Mouse (Mus musculus): ENCODE measurements around the gene Phactr2. TPM values are rescaled to one million over a fixed set of nuclear protein-coding genes. Genes with fewer than 3 reads are reported as not detected.
A peak's percentile ranks its signal among the peaks of the same experiment; 100 is the strongest.
"Not testable (repeated sequence)": the region's sequence is repeated elsewhere in the genome, so short reads cannot be mapped to it uniquely, and the experiment has no call there.

Gene Phactr2
- 10.7 and 11.0 TPM in 2 replicates for polyA plus RNA-seq (2016; fragmentation: Nextera tagmentation; extraction: Ambion mirVana)

DNA sequence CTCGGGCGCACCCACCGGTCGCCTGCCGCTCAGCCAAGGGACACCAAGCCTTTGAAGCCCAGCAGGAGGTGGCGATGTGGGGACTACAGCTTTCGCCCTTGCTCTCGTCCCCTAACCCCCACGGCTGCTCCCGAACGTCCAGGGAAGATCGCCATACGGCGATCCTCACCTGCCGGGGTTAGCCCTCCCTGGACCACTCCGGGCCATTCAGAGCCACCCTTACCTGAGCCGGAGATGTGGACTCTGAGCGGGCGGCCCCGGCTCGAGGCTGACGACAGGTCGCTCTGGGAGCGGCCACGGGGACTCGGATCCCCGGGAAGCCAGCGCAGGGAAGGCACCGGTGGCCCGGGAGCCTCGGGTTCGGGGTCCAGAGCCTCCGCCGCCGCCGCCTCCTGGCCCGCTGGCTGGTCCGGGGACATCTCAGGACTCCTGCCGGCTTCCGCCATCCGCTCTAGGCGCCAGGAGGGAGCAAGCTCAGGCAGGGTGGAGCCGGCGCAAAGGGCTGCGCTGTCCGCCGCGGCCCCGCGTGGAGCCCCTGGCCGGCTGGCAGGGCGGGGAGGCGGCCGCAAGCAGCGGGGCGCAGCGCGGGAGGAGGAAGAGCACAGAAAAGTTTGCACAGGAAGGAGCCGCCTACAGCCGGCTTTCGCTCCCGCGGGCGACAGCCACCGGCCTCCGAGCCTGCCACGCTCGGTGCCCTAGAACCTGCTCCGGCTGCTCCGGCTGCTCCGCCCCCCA lies at the start of gene Phactr2:
Gene Phactr2 (minus strand): TSS at position 580 of the 735 bp plus-strand sequence.
- no peaks in the 10 kb centered on the region for H3K9me3 ChIP-seq
- H3K4me3 ChIP-seq: peak within 1 kb of the TSS; percentile 84
- under 1% methylated on average over 69 of the region's 71 CpGs for WGBS
- peaks cover 58% of the 10 kb centered on the region for H3K27me3 ChIP-seq (ENCODE audit: insufficient read depth, poor library complexity, severe bottlenecking)
- peak; percentile 66 for DNase-seq (ENCODE audit: low spot score)
- H3K4me1 ChIP-seq (replicated peaks): peaks cover 22% of the 10 kb centered on the region
- H3K27ac ChIP-seq: peak within 1 kb of the TSS; percentile 87
- H3K36me3 ChIP-seq: no peaks in the 10 kb centered on the region

DNA sequence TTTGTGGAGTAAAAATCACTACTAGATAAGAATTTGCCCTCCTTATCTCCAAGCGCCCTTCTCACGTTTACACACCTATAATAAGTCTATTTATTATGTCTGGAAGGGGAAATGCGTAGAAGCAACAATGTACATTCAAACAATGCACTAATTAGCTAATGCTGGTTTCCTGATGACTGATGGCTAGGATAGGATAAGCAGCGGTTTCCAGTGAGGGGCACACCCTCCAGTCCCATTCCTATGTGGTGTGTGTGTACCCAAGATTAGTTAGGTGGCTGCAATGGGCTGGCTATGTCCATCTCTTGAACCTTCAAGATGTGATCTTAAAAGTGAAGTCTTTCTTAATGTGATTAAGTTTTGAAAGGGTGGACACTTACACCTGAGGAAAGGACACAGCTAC lies 47.6 kb upstream of the Phactr2 start:
- H3K4me3 ChIP-seq: no peak overlapping the region
- no peaks in the 10 kb centered on the region for H3K4me1 ChIP-seq (replicated peaks)
- no peak for DNase-seq (ENCODE audit: low spot score)
- 90% methylated on average over 4 of the region's 4 CpGs for WGBS
- H3K27me3 ChIP-seq (ENCODE audit: insufficient read depth, poor library complexity, severe bottlenecking): no peaks in the 10 kb centered on the region
- H3K9me3 ChIP-seq: no peaks in the 10 kb centered on the region
- no peak overlapping the region for H3K27ac ChIP-seq
- H3K36me3 ChIP-seq: peaks cover 2% of the 10 kb centered on the region; the same call in 1 of the 2 replicates

DNA sequence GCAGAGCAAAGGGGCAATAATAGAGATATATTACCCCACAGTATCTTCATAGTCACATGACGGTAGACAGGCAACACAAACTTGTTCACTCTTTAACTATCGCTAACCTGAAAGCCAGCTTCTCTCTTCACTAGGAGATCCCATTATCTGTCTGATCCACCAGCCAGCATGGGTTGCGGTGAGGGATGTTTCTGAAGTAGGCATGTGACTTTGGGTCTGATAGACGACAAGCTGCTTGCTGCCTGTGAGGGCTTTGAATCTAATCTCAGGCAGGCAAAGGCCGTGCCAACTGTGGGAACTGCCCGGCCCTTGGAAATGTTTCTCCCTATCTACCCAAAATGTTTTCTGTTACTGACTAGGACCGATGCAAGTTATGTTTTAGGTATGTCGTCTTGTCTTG lies 28.2 kb upstream of the Phactr2 start:
- Histone ChIP-seq H3K4me3 (no peak overlapping the region), H3K36me3 (0 out of 2 replicates have a peak, but pooled peaks cover 4% of the 10 kb centered on the region), H3K27ac (no peak overlapping the region), H3K9me3 (no peaks in the 10 kb centered on the region), H3K4me1 (replicated peaks) (peaks cover 13% of the 10 kb centered on the region; the same call in 1 of the 2 replicates), H3K27me3 (ENCODE audit: insufficient read depth, poor library complexity, severe bottlenecking) (peaks cover 4% of the 10 kb centered on the region)
- WGBS: 89% methylated on average over 8 of the region's 8 CpGs
- DNase-seq (ENCODE audit: low spot score): no peak

DNA sequence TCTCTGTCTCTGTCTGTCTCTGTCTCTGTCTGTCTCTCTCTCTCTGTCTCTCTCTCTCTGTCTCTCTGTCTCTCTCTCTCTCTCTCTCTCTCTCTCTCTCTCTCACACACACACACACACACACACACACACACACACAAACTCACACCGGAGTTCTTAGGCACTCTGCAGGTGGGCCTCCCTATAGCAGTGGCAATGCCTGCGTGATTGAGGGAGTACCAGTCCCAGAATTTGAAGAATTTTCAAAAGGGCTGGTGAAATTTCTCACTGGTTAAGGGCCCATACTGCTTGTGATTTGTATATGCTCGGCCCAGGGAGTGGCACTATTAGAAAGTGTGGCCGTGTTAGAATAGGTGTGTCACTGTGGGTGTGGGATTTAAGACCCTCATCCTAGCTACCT lies 27.3 kb upstream of the Phactr2 start:
- H3K9me3 ChIP-seq; H3K36me3 ChIP-seq; H3K27me3 ChIP-seq (ENCODE audit: insufficient read depth, poor library complexity, severe bottlenecking); DNase-seq (ENCODE audit: low spot score): not testable (repeated sequence)
- Histone ChIP-seq H3K27ac (peak overlapping the region; percentile 83; the same call in 1 of the 2 replicates), H3K4me1 (replicated peaks) (peaks cover 13% of the 10 kb centered on the region; the same call in 1 of the 2 replicates), H3K4me3 (peak overlapping the region; percentile 68)
- WGBS: 60% methylated on average over 4 of the region's 4 CpGs

DNA sequence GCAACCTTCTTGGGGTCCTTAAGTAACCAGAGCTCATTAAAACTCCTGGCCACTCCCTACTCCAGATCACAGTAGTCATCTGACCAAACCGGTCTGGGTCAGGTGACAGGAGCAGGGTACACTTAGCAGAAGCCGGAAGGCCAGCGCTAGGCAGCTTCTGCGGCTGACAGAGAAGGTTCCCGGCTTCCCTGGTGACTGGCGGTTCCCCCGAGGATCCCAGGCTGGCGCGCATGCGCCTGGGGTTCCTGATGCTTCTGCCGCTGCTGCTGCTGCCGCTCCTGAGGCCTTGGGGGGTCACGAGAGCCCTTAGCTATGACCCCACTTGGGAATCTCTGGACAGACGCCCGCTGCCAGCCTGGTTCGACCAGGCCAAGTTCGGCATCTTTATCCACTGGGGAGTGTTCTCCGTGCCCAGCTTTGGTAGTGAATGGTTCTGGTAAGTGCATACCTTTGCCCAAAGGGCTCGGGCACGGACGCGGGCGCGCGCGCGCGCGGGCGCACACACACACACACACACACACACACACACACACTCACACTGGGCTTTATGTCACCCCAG lies 26.8 kb upstream of the Phactr2 start:
- Histone ChIP-seq H3K27me3 (ENCODE audit: insufficient read depth, poor library complexity, severe bottlenecking) (peaks cover 4% of the 10 kb centered on the region), H3K27ac (peak overlapping the region; percentile 83), H3K4me3 (peak overlapping the region; percentile 68), H3K9me3 (no peaks in the 10 kb centered on the region), H3K36me3 (0 out of 2 replicates have a peak, but pooled peaks cover 4% of the 10 kb centered on the region), H3K4me1 (replicated peaks) (peaks cover 13% of the 10 kb centered on the region; the same call in 1 of the 2 replicates)
- DNase-seq (ENCODE audit: low spot score): peak; percentile 84
- WGBS: under 1% methylated on average over 30 of the region's 30 CpGs

DNA sequence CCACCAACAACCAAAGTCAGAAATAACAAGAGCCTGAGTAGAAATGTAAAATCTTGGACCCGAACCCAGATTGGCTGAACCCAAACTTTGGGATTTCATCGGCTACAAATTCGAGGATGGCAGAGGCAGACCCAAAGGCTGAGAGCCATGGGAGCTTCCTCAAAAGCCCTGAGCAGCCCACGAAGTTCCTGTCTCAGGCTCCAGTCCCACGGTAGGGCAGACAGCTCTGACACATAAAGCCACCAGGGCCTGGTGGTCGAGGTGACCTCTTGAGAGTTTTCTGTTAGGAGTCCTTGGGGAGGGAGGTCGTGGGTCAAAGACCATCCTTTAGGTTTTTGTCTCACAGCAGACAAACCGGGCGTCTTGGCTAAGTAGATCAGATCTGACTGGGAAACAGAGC lies 26.3 kb upstream of the Phactr2 start:
- H3K4me3 ChIP-seq: peak overlapping the region; percentile 68
- 43% methylated on average over 9 of the region's 9 CpGs for WGBS
- no peak for DNase-seq (ENCODE audit: low spot score)

DNA sequence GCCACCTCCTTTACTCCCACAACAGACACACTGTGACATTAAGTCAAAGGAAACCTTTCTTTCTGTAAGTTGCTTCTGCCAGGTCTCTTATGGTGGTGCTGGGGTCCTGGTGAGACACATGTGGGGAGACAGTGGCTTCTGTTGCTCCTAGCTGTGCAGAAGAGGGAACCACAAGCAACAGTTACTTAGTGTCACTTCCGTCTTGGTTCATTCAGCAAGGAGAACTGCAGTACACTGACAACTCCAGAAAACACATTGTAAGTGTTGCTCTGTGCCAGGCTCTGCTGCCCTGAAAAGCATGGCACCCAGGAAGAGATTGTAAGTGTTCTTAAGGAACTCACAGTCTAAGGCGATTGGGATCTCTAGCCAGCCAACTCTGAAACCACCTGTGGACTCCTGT lies 25.1 kb upstream of the Phactr2 start, which contains the start of gene Fuca2:
Gene Fuca2 (plus strand): TSS at position 210 of the 400 bp plus-strand sequence.
- H3K27ac ChIP-seq: no peak within 1 kb of the TSS
- H3K4me3 ChIP-seq: no peak within 1 kb of the TSS
- peaks cover 13% of the 10 kb centered on the region; the same call in 1 of the 2 replicates for H3K4me1 ChIP-seq (replicated peaks)
- 81% methylated on average over 2 of the region's 2 CpGs for WGBS
- H3K36me3 ChIP-seq: no peaks in the 10 kb centered on the region
- peaks cover 4% of the 10 kb centered on the region for H3K27me3 ChIP-seq (ENCODE audit: insufficient read depth, poor library complexity, severe bottlenecking)
- no peaks in the 10 kb centered on the region for H3K9me3 ChIP-seq
- DNase-seq (ENCODE audit: low spot score): no peak

More for the DNA sequence above, 26.3 kb upstream of the Phactr2 start:
- 0 out of 2 replicates have a peak, but pooled peaks cover 4% of the 10 kb centered on the region for H3K36me3 ChIP-seq
- H3K27ac ChIP-seq: peak overlapping the region; percentile 83
- H3K27me3 ChIP-seq (ENCODE audit: insufficient read depth, poor library complexity, severe bottlenecking): peaks cover 4% of the 10 kb centered on the region
- H3K4me1 ChIP-seq (replicated peaks): peaks cover 13% of the 10 kb centered on the region; the same call in 1 of the 2 replicates
- H3K9me3 ChIP-seq: no peaks in the 10 kb centered on the region

DNA sequence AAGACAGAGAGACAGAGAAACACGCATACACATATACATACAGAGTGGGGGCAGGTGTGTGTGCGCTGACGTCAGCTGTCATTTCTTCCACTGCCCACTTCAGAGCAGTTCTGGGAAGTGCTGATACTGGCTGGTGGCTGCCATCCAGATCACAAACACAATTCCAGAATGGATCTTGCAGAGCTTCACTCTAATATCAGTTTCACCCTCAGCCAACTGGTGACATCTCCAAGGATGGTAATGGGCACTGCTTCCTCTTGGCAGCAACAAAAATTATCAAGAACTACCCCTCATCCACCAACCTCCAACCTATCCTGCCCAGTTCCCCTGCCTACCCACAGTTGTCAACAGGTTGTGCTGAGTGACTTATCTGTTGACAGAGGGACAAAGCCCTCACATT lies 22.1 kb upstream of the Phactr2 start:
- 93% methylated on average over 3 of the region's 3 CpGs for WGBS
- no peak overlapping the region for H3K4me3 ChIP-seq
- DNase-seq (ENCODE audit: low spot score): no peak
- no peaks in the 10 kb centered on the region for H3K9me3 ChIP-seq
- H3K27me3 ChIP-seq (ENCODE audit: insufficient read depth, poor library complexity, severe bottlenecking): peaks cover 4% of the 10 kb centered on the region
- H3K36me3 ChIP-seq: no peaks in the 10 kb centered on the region
- no peak overlapping the region for H3K27ac ChIP-seq
- H3K4me1 ChIP-seq (replicated peaks): peaks cover 10% of the 10 kb centered on the region; the same call in 1 of the 2 replicates

DNA sequence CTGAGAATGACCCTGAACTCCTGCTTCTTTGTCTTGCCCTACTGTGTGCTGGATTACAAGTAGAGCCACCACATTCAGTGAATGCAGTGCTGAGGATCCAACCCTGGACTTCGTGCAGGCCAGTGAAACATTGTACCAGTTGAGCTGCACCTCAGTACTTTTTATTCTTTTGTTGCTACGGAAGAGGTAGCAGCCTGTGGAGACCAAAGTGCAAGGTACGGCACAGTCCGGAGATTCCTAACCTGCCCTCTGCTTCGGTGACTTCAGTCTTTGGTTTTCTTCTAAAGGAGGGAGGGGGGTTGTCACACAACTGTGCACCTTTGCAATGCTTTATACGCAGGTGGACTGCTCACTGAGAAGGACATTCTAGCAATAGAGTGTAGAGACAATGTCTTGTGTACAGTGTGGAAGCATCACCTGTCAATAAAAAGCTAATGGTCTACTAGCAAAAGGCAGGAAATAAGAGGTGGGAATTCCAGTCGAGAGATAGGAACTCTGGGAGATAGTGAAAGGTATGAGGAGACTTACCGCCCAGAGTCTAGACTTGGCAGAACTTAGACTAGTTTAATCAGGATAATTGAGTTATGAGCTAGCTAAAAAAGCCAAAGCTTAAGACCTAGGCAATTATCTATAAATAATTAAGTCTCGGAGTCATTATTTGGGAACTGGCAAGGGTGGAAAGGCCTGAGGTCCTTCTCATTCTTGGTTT lies 19.9 kb upstream of the Phactr2 start:
- no peak for DNase-seq (ENCODE audit: low spot score)
- Histone ChIP-seq H3K36me3 (no peaks in the 10 kb centered on the region), H3K4me3 (no peak overlapping the region), H3K9me3 (no peaks in the 10 kb centered on the region), H3K27ac (no peak overlapping the region), H3K27me3 (ENCODE audit: insufficient read depth, poor library complexity, severe bottlenecking) (peaks cover under 1% of the 10 kb centered on the region), H3K4me1 (replicated peaks) (no peaks in the 10 kb centered on the region)
- WGBS: 89% methylated on average over 9 of the region's 9 CpGs

DNA sequence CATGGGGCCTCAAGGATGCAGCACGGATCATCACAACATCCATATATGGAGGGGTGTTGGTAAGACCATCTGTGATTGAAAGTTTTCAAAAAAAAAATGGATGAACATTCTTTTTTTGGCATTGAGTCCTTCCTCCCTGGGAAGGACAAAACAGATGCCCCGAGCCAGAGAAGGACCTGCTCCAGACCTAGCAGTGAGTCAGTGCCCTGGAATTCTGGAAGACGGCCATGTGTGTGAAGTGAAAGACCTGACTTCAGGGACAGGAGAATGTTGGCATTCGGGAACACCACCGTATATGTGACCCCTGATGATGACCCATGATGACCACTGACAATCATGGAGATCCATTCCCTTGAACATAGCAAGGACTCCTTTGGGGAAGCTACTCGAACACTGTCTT lies 15.5 kb upstream of the Phactr2 start:
- Histone ChIP-seq H3K27me3 (ENCODE audit: insufficient read depth, poor library complexity, severe bottlenecking) (no peaks in the 10 kb centered on the region), H3K4me3 (no peak overlapping the region), H3K9me3 (no peaks in the 10 kb centered on the region), H3K4me1 (replicated peaks) (no peaks in the 10 kb centered on the region), H3K27ac (no peak overlapping the region), H3K36me3 (no peaks in the 10 kb centered on the region)
- no peak for DNase-seq (ENCODE audit: low spot score)
- 86% methylated on average over 6 of the region's 6 CpGs for WGBS

DNA sequence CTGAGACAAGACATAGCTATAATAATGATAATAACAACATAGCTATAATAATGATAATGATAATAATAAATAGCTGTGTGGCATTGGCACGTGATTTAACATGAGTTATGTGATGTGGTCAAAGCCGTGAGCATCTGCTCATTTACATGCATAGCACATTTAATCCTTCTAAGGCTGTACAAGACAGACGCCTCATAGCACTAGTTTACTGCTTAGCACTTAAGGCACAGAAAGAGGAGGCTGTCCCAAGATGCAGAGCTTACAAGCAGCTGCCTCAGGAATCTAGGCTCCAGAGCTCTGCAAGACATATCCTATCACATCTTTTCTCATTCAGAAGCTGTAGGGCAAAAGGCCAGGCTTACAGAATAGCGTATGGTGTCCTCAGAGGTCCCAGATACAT lies 11.7 kb upstream of the Phactr2 start:
- H3K27ac ChIP-seq: no peak overlapping the region
- no peaks in the 10 kb centered on the region for H3K4me1 ChIP-seq (replicated peaks)
- H3K36me3 ChIP-seq: no peaks in the 10 kb centered on the region
- H3K27me3 ChIP-seq (ENCODE audit: insufficient read depth, poor library complexity, severe bottlenecking): no peaks in the 10 kb centered on the region
- H3K9me3 ChIP-seq: no peaks in the 10 kb centered on the region
- DNase-seq (ENCODE audit: low spot score): no peak
- no peak overlapping the region for H3K4me3 ChIP-seq
- 80% methylated on average over 4 of the region's 4 CpGs for WGBS

DNA sequence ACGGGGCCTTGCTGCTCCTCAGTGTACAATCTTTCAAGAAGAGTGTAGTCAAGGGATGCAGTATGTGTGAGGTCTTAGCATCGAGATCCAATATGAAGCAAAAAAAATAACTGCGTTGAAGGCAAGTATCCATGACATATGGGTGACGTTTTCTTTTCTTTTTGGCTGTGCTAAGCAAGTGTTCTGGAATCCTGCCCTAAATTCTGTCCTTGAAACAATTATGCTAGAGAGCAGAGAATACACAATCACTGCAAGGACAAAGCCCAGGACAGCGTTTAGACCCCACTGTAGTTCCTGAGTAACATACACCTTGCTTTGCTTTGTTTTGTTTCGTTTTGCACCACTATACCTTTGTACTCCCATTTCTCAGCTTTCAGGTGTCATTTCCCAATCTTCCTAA lies 5.1 kb upstream of the Phactr2 start:
- no peaks in the 10 kb centered on the region for H3K36me3 ChIP-seq
- 88% methylated on average over 6 of the region's 6 CpGs for WGBS
- DNase-seq (ENCODE audit: low spot score): no peak
- peaks cover 11% of the 10 kb centered on the region for H3K4me1 ChIP-seq (replicated peaks)
- H3K27ac ChIP-seq: no peak overlapping the region
- H3K4me3 ChIP-seq: no peak overlapping the region
- peaks cover 24% of the 10 kb centered on the region for H3K27me3 ChIP-seq (ENCODE audit: insufficient read depth, poor library complexity, severe bottlenecking)
- no peaks in the 10 kb centered on the region for H3K9me3 ChIP-seq
